Mouse (Mus musculus) E14TG2a.4 (cell line): Measurements from ENCODE around the gene Gm21885.

Experiments
- CTCF ChIP-seq: conservative IDR thresholded peaks from 2 replicates; pipeline ENCODE4 v1.5.1; 2014; ENCODE audit warnings: low read length
- NANOG ChIP-seq: IDR thresholded peaks from 2 replicates; pipeline ENCODE4 v1.6.1; 2014; ENCODE audit warnings: borderline replicate concordance, low read length, mixed read lengths
- POU5F1 ChIP-seq: IDR thresholded peaks from 2 replicates; pipeline ENCODE4 v1.6.1; 2014; ENCODE audit warnings: low read length, borderline replicate concordance

DNA sequence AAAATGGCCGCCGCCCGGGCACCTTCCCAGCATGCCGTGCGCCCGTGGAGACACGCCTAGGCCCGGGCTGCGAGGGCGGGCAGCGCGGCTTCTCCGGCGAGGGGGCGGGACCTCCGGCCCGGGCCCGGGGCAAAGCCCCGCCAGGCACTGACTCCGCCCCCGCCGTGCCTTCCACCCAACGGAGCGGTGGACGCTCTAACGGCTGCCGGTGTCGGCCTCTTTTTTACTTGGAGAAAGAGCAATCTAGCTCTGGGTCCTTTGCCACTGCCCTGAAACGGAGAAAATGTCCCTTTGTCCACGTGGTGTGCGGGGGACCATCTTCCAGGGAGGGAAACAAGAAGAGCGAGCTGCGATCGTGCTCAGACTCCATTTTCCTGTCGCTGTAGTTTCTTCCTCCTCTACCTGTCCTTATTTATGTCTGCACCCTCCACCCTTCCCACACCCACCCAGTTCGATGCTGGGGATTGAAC is 40.3 kb downstream of the Gm21885 start, which contains the start of gene Luc7l3:
- TF ChIP-seq CTCF: no peak
- no peak for TF ChIP-seq POU5F1
- no peak for TF ChIP-seq NANOG
